Mouse (Mus musculus): ENCODE data around the gene Tax1bp3.

The Tax1bp3 gene

GRCm38 (mm10) chr11:73176608-73177508 lies at the start of gene Tax1bp3, which contains the start of gene Emc6:
Tax1bp3 (plus strand) TSS chr11:73177083.
Emc6 (minus strand) TSS chr11:73177037.
- peak; percentile 98 for DNase-seq

GRCm38 (mm10) chr11:73131020-73131419 lies 45.9 kb upstream of the Tax1bp3 start:
- DNase-seq, result no peak

- no peak for DNase-seq
Observed at GRCm38 (mm10) chr11:73132999-73133398, 43.9 kb upstream of the Tax1bp3 start.

GRCm38 (mm10) chr11:73134222-73134621 lies 42.7 kb upstream of the Tax1bp3 start:
- no peak for DNase-seq

GRCm38 (mm10) chr11:73136587-73136986 lies 40.3 kb upstream of the Tax1bp3 start:
- no peak for DNase-seq

- no peak for DNase-seq
Observed at GRCm38 (mm10) chr11:73137116-73137515, 39.8 kb upstream of the Tax1bp3 start.

- DNase-seq, result peak; percentile 95
Observed at GRCm38 (mm10) chr11:73137591-73138501, 39.0 kb upstream of the Tax1bp3 start, which contains the start of gene Haspin. Haspin (minus strand) TSS chr11:73138294.

- DNase-seq, result peak; percentile 42
Observed at GRCm38 (mm10) chr11:73144261-73144681, 32.6 kb upstream of the Tax1bp3 start.

GRCm38 (mm10) chr11:73146026-73146974 lies 30.6 kb upstream of the Tax1bp3 start:
- no peak for DNase-seq

GRCm38 (mm10) chr11:73146975-73147365 lies 29.9 kb upstream of the Tax1bp3 start:
- DNase-seq, result no peak

- no peak for DNase-seq
Observed at GRCm38 (mm10) chr11:73148209-73148608, 28.7 kb upstream of the Tax1bp3 start.

- no peak for DNase-seq
Observed at GRCm38 (mm10) chr11:73155071-73155470, 21.8 kb upstream of the Tax1bp3 start.

GRCm38 (mm10) chr11:73159957-73160810 lies 16.7 kb upstream of the Tax1bp3 start, which contains the start of gene P2rx5:
P2rx5 (plus strand) TSS chr11:73160421.
- peak; percentile 42 for DNase-seq

GRCm38 (mm10) chr11:73160811-73161200 lies 16.1 kb upstream of the Tax1bp3 start:
- DNase-seq, result peak; percentile 58

- DNase-seq, result no peak
Observed at GRCm38 (mm10) chr11:73161616-73162015, 15.3 kb upstream of the Tax1bp3 start.

- DNase-seq, result no peak
Observed at GRCm38 (mm10) chr11:73162284-73162683, 14.6 kb upstream of the Tax1bp3 start.

- no peak for DNase-seq
Observed at GRCm38 (mm10) chr11:73168071-73168470, 8.8 kb upstream of the Tax1bp3 start.

- DNase-seq, result no peak
Observed at GRCm38 (mm10) chr11:73168576-73168975, 8.3 kb upstream of the Tax1bp3 start.

GRCm38 (mm10) chr11:73169231-73169630 lies 7.7 kb upstream of the Tax1bp3 start:
- peak; percentile 76 for DNase-seq

- peak; percentile 89 for DNase-seq
Observed at GRCm38 (mm10) chr11:73172186-73172585, 4.7 kb upstream of the Tax1bp3 start.

- peak; percentile 79 for DNase-seq
Observed at GRCm38 (mm10) chr11:73175612-73176011, 1.3 kb upstream of the Tax1bp3 start.

Measured in lung, postnatal 10 days (tissue).